Mouse (Mus musculus): ENCODE data around the gene B9d2.

DNA sequence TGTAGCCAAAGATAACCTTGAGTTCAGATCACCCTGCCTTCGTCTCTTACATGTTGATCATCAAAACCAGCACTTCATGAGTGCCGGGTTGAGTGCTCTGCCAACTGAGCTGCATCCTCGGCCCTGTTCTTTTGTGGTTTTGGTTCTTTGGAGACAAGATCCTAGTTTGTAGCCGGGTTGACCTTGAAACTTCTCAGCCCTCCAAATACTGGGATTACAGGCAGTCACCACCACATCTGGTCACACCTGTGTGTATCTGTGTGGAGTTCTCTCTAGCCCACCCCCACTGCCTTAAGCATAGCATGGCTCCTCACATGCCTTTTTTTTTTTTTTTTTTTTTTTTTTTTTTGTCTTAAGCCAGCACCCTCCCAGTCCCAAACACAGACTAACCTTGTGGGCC is 10.5 kb upstream of the B9d2 start:
- TF ChIP-seq ZC3H11A (IDR thresholded peaks at IDR 0.05; ENCODE audit: borderline replicate concordance, low read depth, low read length) (no peak), MAFK (IDR thresholded peaks at IDR 0.05; ENCODE audit: insufficient read depth, low read depth, low read length) (no peak), HCFC1 (IDR thresholded peaks at IDR 0.05; ENCODE audit: borderline replicate concordance, insufficient read depth, low read length) (no peak), ZNF384 (IDR thresholded peaks at IDR 0.05; ENCODE audit: low read depth, low read length) (peak; percentile 90), CHD2 (IDR thresholded peaks at IDR 0.05; ENCODE audit: low read depth, low read length) (no peak)
